Mouse (Mus musculus): ENCODE data around the gene Cubn. TPM values are rescaled to one million over a fixed set of nuclear protein-coding genes. Genes with fewer than 3 reads are reported as not detected.

Gene Cubn
- total RNA-seq (2014; fragmentation: Nextera tagmentation) (not detected in 2 replicates), total RNA-seq (2017) (not detected in 2 replicates)

DNA sequence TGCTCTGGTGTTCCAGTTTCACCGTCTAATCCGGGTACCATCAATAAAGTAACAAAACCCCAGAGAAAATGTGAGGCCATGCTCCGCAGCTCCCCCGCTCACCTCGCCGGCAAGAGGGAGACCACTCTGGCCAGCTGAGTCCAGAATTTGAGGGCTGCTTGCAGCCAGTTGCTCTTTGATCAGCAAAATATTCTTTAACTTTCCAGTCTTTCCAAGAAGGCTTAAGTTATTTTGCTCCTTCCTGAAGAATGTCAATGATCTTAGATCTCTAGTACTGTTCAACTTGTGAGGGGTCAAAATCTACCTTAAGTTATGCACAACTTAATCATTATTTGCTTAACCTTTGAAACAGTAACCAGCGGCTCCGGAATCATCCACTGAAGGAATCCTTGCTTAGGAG lies at the start of gene Cubn:
Cubn (minus strand) TSS at position 80 of the 400 bp plus-strand sequence.
- no peak for ATAC-seq (replicated peaks; ENCODE audit: low FRiP score, low TSS enrichment, poor library complexity, severe bottlenecking)

DNA sequence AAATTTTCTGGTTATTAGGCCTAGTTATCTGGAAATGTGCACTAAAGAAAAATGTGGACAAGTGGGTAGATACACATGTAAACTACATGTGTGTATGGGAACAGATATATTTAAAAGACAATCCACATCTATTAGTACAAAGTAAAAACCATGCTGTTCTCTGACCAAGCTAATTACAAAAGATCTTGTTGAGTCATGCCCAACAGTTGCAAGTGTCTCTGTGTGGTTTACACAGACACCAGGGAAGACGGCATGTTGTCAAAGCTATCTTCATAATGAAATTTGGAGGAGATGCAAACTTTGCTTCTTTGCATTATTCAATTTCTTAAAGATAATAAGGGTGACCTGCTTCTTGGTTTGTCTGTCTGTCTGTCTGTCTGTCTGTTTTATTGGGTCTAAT lies 48.2 kb upstream of the Cubn start:
- no peak for ATAC-seq (replicated peaks; ENCODE audit: low FRiP score, low TSS enrichment, poor library complexity, severe bottlenecking)

DNA sequence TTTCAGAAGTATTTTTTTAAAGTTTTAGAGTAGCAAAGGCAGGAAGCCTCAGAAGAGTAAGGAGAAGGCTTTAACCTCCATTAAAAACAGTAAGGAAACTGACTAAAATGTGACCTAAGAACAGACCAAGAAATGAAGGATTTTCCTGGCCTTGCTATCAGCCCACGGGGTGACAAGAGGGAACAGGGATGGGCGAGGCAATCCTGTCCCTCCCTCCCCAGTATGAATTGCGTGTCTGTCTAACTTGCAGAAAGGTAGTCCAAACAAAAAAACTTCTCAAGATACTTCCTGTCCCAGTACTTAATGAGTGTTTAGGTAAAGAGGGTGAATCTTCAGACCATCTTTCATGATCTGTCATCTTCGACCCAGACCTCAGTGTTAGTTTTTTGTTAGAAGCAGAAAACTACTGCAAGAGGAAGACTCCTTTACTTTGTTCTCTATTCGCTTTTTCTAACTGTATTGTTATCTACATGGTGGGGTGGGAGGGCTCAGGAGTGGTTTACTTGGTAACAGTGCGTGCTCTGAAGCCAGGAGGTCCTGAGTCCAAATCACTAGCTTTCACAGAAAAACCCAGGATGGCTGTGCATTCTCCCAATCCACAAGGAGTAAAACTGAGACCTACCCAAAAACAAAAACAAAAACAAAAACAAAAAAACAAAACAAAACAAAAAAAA lies 47.2 kb upstream of the Cubn start:
- ATAC-seq (replicated peaks; ENCODE audit: low FRiP score, low TSS enrichment, poor library complexity, severe bottlenecking), result peak; percentile 68

DNA sequence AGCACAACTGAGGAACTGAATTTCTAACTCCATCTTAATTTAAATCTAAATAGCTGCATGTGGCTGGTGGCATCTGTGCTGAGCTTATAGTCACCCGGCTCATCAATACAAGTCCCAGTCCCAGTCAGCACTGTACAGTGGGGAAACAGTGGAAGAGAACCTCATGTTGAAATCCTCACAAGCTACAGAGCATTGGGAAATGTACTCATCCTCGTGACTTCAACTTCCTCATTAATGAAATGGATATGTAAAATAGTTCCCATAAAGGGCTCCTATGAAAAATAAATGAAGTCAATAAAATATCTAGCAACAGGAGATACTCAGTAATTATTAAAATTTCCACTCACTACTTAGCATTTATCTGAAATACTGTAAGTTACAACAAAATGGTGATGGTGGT lies 46.6 kb upstream of the Cubn start:
- ATAC-seq (replicated peaks; ENCODE audit: low FRiP score, low TSS enrichment, poor library complexity, severe bottlenecking), result no peak

DNA sequence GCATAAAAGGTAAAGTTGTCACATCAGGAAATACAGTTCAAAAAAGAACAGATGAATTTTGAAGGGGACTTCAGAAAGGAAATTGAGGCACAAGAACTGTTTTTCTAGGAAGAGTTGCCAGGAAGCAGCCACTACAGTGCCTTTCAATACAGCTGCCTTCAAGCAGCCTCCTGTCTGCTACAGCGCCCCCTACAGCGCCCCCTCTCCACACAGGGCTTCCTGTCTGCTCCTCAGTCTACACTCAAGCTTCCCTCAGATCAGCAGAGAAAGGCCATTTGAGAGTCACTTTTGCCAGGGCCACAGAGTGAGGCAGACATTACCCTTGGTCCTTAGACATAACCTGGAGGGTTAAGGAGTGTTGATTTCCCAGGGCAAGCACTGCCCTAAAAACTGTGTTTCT lies 46.1 kb upstream of the Cubn start:
- ATAC-seq (replicated peaks; ENCODE audit: low FRiP score, low TSS enrichment, poor library complexity, severe bottlenecking), result peak; percentile 69

DNA sequence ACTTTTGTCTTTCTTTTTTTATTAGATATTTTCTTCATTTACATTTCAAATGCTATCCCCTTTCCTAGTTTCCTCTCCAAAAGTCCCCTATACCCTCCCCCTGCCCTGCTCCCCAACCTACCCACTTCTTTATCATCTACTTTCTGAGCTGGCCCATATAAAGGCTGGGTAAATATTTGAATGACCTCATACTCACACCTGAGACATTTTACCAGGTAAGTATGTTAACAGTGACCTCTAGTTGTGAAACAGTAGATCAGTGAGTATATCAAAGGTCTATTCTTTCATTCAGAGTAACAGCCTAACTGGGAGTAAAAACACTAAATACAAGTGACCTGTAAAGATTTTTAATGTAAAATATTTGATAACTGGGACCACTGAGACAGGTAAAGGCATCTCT lies 45.1 kb upstream of the Cubn start:
- no peak for ATAC-seq (replicated peaks; ENCODE audit: low FRiP score, low TSS enrichment, poor library complexity, severe bottlenecking)

DNA sequence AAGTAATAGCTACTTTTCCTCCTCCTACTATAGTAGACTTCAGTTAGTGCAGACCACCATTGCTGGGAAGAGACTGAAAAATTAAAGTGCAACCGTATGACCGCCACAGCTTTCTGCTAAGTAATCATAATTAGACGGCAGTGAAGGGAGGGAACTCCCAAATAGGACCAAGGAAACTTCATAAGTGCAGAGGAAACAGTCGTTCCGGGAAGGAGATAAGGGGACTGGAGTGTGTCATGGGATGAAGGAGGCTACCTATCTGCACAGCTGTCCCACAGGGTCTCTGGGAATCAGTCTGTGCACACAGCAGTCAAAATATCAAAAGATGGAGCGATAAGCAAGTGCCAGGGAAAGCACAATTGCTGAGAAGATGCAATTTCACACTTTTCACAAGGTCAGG lies 39.0 kb upstream of the Cubn start:
- no peak for ATAC-seq (replicated peaks; ENCODE audit: low FRiP score, low TSS enrichment, poor library complexity, severe bottlenecking)

DNA sequence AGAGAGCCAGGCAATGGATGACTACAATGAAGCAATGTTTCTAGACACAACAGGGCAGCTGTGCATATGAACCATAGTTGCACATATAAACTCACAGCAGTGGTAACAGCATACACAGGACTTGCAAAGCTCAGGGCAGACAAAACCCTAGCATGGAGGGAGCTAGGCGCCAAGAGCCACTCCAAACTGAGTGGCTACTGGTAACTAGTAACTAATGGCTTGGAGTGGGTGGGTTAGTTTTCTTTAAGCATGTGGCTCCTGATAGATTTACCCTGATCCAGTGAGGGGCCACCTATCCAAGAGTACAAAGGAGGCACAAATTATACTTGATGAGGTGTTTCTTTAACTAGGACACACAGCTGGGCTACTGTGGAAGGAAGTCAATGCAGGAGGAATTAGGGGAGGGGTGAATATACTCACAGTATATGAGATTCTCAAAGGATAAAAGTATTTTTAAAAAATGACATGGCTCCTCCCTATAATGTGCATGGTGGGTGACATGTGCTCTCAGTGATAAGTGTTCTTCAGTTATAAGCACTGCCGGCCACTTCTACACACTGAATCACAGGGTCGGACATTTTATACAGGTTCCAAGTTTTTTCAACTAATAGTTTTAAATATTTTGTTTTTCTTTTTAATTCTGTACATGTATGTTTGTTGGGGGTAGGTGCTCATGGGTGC lies 37.8 kb upstream of the Cubn start:
- peak; percentile 79 for ATAC-seq (replicated peaks; ENCODE audit: low FRiP score, low TSS enrichment, poor library complexity, severe bottlenecking)

DNA sequence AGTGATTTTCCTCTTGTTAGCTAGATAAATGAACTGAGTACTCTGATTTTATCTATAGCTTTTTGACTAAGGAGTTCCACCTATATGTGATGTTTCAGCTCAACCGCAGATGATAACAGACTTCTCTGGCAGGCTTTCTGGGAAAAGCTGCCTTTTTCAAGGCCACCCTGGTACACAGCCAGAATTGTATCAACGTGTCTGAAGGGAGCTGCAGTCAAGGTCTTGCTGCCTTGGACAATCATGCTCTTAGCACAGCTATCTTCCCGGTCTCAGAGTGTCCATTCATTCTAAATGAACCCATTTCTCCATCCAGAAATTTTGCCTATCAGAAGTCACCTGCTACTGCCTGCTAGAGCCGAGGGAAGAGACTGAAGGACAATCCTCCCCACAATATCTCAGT lies 35.9 kb upstream of the Cubn start:
- ATAC-seq (replicated peaks; ENCODE audit: low FRiP score, low TSS enrichment, poor library complexity, severe bottlenecking), result no peak

DNA sequence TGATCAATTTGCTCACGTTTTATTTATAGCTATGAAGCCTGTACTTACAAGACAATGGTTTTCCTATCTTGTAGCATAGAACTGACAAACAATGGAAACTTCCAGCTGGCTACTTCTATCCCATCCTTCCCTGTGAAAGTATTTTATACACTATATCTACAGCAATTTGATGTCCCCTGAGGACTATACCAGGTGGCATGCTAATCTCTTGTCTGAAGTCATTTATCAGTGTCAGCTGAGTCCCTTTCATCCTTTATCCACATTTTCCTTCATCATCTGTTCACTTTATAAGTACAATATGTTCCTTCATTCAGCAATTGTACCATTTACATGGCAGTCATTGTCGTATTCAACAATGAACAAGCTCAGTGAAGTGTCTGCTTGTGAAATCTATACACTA lies 35.5 kb upstream of the Cubn start:
- no peak for ATAC-seq (replicated peaks; ENCODE audit: low FRiP score, low TSS enrichment, poor library complexity, severe bottlenecking)

DNA sequence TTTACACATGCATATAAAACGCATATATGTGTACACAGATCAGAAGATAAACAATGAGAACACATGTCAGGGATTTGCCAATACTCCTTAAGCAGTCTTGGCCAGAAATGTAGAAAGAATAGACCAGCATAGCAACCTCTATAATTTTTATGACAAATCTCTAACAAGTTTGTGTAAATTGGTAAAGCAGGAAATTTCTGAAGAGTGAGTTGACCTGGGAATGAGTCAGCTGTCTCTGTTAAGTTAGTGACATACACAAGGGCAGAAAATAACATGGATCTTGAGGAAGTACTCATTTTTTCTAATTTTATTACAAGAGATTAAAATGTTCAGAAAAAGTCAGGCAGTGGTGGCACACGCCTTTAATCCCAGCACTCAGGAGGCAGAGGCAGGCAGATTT lies 34.6 kb upstream of the Cubn start:
- no peak for ATAC-seq (replicated peaks; ENCODE audit: low FRiP score, low TSS enrichment, poor library complexity, severe bottlenecking)

DNA sequence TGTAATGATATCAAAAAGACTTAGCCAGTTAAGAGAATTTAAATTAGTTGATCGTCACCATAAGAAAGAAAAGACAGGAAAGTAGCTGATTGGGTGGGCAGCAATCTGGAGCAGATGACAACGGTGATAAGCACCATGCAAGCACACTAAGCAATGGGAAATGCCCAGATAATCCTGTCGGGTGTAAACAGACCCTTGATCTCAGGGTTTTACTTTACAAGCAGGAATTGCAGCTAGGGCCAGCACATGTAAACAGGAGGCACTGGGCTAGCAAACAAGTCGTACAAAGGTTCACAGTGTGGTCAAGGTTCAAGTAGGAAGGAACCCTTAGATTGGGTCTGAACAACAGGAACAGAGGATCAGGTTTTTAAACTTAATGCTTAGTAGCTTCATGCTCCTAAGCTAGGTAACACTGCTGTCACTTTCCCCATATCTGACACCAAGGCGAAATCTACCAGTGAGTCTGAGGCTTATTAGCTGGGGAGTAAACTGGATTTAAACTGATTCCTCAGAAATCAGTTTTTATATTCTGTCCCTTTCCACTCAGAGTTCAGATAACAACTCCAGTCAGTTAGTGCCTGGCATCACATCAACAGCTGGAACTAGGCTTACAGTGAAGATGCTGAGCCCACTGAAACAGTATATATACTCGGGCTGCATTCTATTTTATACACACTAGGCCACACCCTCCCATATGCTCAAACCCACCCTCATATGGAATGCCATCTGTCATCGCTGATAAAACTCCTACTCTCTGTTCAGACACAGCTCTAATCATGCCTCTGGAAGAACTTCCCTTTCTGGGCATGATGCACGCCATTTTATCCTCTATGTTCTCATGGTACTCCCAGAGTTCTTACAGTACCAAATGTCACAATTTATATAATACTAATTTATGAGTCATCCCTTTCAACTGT lies 32.2 kb upstream of the Cubn start:
- ATAC-seq (replicated peaks; ENCODE audit: low FRiP score, low TSS enrichment, poor library complexity, severe bottlenecking), result peak; percentile 86

DNA sequence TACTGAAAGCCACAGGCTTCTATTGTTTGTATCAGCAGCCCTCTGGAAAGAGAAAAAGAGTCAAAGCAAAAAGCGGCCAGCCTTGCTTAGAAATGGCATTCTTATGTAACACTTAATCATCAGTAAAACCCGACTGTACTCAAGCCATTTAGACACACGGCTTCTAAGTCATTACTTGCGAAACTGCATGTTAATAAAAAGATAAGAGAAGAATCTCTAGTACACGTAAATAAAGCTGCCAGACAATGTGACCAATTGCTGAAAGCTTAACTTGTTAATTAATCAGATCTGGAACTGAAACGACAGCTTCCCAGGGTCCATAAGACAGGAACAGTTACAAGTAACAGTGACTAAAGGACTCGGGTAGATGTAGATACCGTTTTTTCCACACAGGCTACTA lies 30.5 kb upstream of the Cubn start:
- no peak for ATAC-seq (replicated peaks; ENCODE audit: low FRiP score, low TSS enrichment, poor library complexity, severe bottlenecking)

DNA sequence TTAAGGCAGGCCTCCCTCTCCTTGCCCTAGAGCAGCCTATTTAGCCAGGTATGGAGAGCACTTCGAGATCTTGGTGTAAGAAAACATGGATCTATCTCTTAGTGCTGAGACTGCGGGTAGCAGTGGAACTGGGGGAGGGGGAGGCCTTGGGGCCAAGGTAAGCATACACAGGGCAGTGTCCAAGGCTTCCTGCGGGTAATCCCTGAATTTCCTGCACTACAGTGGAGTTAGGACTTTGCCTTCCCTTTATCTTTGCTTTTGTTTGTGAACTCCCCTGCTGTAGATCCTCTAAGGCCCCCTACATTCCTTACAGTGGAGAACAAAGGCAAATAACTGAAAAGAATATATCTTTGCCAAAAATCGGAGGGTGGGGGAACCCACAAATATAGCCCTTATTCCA lies 23.3 kb upstream of the Cubn start:
- no peak for ATAC-seq (replicated peaks; ENCODE audit: low FRiP score, low TSS enrichment, poor library complexity, severe bottlenecking)

DNA sequence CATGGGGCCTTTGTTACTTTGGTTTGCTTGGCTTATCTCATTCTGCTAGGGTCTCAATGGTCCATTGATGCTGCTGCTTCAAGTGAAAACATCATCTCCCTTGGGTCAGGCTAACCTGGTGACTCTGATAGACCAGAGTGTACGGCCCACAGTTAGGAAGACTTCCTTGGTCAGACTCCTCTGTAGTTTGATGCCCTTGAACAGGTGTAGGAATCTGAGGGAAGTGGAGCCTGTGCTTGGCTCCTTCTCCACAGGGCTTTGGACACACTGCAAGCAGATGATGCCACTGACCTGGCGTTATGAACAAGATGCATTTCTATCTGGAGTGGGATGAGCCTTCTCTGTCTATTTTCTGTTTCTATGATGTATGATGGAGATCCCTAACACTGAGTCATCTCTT lies 11.1 kb upstream of the Cubn start:
- no peak for ATAC-seq (replicated peaks; ENCODE audit: low FRiP score, low TSS enrichment, poor library complexity, severe bottlenecking)

DNA sequence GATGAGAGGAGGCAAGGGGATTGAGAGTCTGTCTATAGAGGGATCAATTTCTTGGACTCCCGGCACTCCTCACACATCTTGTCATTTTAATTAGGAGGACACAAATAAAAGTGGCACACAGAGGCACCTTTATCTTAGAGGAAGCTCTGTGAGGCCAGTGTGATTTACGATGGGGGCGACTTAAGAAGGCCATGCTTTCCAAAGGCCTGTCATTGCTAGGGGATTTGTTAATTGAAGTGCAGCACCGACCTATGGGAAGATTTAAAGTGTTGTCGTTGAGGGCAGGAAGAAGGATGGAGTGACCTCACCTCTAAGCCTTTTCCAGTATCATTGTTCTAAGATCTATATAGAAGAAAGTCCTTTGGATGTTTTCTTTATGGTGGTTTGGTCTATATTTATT lies 9.9 kb upstream of the Cubn start:
- ATAC-seq (replicated peaks; ENCODE audit: low FRiP score, low TSS enrichment, poor library complexity, severe bottlenecking), result no peak

DNA sequence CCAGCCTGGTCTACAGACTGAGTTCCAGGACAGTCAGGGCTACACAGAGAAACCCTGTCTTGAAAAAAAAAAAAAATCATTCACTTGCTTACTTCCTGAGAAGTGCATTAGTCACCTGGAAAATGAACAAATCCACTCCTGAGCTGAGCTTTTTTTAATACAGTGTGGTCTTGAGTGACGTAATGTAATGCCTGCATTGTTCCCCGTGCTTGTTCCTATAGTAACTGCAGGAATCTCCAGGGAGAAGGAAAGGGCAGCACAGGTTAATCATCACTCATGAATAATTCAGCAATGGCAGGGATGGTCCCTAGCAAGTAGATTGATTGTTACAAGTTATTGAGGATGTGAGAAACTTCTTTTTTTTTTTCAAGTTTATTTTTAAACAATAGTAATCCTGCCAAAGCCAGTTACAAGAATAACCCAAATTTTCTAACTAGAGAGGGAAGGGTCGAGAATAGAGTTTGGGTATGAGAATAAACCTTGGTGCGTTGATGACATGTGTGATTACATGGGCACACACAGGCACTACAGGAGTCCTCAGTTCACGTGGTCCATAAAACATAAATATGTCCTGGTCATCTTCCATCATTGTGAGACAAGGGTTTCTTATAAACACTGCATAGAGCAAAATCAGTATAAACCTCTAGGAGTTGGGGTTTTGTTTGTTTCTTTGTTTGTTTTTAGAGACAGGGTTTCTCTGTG lies 8.8 kb upstream of the Cubn start:
- ATAC-seq (replicated peaks; ENCODE audit: low FRiP score, low TSS enrichment, poor library complexity, severe bottlenecking), result no peak

DNA sequence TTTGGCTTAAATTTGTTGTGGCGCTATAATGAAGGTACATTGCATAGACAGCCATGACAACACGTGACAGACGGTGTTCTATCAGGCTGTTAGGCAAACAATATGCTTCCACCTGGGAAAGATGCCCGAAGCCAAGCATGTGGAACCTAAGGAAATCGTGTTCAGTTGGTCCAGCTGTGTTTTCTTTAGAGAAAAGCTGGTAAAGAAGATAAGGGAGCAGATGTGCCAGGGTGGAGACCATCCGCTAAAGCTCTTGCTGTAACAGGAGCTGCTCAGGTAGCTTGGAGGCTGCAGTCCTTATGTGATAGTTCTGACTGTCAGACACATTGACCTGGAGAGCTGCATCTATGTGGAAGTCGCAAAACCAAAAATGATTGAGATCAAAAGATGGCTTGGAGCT lies 7.6 kb upstream of the Cubn start:
- ATAC-seq (replicated peaks; ENCODE audit: low FRiP score, low TSS enrichment, poor library complexity, severe bottlenecking), result peak; percentile 95

DNA sequence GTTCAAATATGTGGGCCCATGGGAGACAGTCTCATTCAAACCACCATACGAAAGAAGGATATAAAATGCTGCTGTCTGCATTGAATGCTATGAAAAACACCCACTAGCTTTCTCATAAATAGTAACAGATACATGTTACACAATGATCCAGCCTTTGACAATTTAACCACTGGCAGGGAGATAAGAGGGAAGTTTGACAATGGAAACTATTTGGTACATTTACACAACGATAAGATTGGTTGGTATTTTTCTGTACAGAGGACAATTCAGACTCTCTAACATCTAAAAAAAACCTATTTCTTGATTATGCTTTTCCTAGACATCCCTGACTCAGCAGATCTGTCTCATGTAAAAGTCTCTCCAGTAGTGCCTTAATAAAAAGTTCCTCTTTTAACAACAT lies 4.5 kb upstream of the Cubn start:
- 0 out of 2 replicates have a peak, but pooled peaks have one; percentile 22 for ATAC-seq (replicated peaks; ENCODE audit: low FRiP score, low TSS enrichment, poor library complexity, severe bottlenecking)

DNA sequence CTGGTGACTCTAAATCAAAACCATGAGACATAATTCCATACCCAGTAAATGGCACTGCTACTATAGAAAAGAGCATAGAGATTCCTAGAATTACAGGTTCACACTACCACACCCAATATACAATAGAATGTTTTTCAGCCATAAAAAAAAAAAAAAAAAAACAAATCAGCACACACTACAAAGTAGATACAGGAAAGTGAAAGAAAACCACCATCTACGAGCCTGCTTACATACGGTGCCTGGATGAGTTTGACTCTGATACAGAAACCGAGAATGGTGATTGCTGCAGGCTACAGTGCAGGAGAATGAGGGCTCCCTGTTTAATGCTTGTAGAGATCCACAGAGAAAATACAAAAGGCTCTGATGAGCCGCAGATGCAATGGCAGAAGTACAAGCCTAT lies 1.3 kb upstream of the Cubn start:
- no peak for ATAC-seq (replicated peaks; ENCODE audit: low FRiP score, low TSS enrichment, poor library complexity, severe bottlenecking)

Data from megakaryocyte-erythroid progenitor cell, adult 5-6 weeks (primary cell).